Mouse (Mus musculus) gastrocnemius, adult 2 months (tissue): ENCODE measurements at regions not wholly inside any gene's neighbourhood (a gene's known extent, or its start where the extent isn't known, plus 50 kb on each side); places are given as distances from the start of the nearest gene placed in this dataset.

Experiments
- DNase-seq: peaks from one replicate; pipeline ENCODE4 v3.0.0; 2022
- H3K27ac ChIP-seq: fragments of 200-600 bp; 2 replicates; pipeline ENCODE4 v1.8.1; 2022; ENCODE audit warnings: mild to moderate bottlenecking
- H3K4me3 ChIP-seq: fragments of 200-600 bp; 2 replicates; pipeline ENCODE4 v1.8.1; 2022; ENCODE audit warnings: mild to moderate bottlenecking, moderate library complexity
- CTCF ChIP-seq: fragments of 200-600 bp; IDR thresholded peaks from 2 replicates; pipeline ENCODE4 v1.8.1; 2022; ENCODE audit warnings: antibody characterized with exemption, mild to moderate bottlenecking, moderate library complexity
- intact Hi-C: fragments of 180-260 bp; cut with DNase I; formaldehyde crosslinking; loops from one replicate; pipeline ENCODE4 v1.15.1; 2025

DNA sequence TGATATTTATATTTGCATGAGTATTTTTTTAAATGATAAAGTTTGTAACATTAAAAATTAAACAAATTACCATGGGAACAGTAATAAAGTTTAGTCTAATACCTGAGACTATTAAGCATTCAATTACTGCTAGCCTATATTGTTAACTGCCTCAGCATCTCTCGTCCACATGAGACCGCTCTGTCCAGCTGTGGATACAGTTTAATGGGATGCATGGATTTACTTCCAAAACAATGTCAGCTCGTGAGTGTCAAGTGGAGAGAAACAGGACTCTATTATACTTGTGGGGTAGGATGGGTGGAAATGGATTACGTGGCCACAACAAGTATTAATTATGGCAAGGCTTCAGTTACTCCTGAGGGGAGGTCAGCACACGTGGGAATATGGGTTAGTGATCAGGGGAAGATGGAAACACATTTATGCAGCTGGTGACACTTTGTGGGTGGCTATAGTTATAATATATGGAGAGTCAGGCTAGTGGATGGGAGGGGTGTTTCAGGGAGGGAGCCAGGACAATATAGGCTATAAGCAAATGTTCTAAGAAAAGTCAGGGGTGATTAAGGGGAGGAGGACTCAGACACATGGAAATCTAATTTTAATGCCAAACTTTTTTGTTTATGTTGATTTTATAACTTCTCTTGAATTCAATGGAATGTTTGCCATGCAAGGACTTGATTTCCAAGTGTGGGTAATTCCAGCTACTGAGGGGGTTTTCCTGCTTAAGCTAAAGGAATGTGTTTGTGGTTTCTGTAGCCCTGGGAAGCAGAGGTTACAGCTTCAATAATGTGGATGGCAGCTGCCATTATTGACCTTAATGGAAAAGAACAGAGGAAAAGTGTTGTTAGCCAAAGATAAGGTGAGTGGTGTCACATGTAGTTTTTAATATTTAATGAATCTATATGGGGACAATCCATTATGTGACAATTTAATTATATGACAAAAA is 384.0 kb upstream of the Robo2 start:
- TF ChIP-seq CTCF: no peak
- DNase-seq: no peak
- intact Hi-C loops: no loop called here
- no peak overlapping the region for H3K4me3 ChIP-seq
- H3K27ac ChIP-seq: no peak overlapping the region

DNA sequence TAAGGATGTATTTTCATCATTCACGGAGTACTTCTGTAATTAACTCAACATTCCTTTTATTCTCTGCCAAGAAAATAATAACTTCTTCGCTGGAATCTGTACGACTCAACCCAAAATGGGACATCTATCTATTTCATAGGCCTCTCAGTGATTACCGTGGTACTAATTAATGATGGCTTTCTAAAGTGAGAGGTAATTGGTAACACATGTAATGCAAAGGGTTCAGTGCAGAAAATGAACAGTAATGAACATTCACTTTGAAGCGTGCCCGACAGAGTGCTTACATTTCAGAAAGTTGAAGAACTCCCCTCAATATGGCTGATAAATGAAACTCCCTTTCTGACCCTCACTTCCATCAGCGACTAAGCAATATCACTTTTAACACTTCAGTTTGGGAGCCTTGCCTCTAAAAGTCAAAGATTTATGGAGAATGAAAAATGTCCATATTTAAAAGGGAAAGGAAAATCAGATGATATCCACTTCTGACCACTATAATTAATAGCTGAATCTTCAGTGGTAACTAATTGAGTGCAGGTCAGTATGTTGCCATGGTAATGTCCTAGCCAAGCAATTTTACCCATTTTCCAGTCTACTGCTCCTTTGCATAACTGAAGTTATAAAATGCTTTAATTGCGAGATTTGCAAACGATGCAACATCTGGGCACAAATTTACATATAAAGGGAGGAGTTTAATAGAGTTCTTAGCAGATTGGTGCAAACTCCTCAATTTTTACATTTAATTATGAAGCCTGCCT is 373.9 kb upstream of the Robo2 start:
- no peak for DNase-seq
- no peak for TF ChIP-seq CTCF
- H3K4me3 ChIP-seq: no peak overlapping the region
- intact Hi-C loops: no loop called here
- H3K27ac ChIP-seq: no peak overlapping the region

DNA sequence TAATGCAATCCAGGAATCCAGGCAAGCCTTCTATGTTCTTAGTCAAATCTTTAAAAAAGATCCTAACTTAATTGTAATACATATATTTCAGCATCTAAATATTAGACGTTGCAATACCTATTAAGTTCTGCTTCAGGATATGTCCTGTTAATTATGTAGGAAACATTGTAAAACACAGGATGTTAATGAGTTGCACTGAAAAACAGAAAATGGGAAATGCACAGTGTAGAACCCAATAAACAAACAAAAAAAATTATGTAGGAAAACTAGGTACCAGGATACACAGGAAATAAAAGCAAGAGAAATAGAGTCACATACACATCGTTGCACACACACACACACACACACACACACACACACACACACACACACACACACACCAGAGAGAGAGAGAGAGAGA is 368.8 kb upstream of the Robo2 start:
- intact Hi-C loops: no loop called here
- TF ChIP-seq CTCF: no peak
- DNase-seq: no peak
- no peak overlapping the region for H3K27ac ChIP-seq
- H3K4me3 ChIP-seq: no peak overlapping the region

DNA sequence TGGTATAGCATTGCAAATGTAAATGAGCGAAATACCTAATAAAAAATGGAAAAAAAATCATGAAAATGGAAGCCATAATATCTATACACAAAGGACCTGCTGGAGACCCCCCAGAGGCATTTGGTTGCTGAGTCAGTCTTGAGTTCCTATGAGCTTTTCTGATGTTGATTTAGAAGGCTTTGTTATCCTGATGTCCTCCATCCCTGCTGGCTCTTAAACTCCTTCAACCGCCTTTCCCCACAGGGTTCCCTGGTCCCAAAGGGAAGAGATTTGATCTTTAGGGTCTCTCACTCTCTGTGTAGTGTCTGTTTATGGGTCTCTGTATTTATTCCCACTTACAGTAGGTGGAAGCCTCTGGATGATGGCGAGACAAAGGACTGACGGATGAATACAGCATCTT is 356.6 kb upstream of the Robo2 start:
- Histone ChIP-seq H3K4me3 (no peak overlapping the region), H3K27ac (no peak overlapping the region)
- intact Hi-C loops: no loop called here
- TF ChIP-seq CTCF: no peak
- DNase-seq: no peak

DNA sequence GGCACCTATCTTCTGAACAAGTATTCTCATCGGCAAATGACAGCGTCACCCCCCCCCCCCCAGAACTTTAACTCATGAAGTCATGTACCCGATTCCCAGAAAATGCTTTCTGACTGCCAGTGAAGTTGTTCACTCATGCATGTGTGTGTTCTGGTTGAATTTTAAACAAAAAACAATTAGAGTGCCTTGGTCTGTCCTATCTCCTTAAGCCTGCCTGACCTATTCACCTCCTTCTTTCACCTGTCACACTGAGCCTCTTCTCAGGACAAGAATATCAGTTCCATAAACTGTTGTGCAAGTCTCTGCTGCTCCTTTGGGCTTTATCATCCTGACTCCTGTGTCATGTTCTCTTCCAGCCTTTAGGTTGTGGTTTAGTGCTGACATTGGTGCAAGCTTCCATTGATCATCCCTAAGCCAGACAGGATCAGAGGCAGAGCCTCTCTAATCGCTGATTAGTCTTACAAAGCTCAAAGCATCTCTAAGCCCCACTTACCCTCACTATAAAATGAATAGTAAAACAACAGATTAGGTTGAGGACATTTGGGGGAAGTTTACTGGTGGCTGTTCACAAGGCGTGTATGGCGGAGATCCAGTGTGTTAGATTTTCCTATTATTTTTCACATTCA is 345.2 kb upstream of the Robo2 start:
- Histone ChIP-seq H3K4me3 (no peak overlapping the region), H3K27ac (no peak overlapping the region)
- intact Hi-C loops: no loop called here
- DNase-seq: no peak
- TF ChIP-seq CTCF: no peak

DNA sequence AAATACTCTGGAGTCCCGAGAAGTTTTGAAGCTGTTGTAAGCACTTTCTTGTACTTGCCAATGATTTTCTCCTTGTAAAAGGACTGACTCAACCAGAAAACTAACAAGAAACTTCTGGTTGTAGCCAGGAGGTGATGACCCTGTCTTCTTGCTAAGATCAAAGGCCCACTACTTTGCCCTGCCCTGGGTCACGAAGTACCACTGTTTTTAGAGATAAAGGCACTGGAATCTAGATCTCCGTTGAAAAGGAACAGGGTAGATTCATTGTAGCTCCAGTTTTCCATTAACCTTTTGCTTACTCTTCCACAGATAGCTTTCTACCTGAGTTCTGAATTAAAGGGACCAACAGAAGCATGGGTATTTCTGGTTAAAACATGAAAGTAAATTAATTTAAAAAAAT is 339.3 kb upstream of the Robo2 start:
- DNase-seq: no peak
- no peak for TF ChIP-seq CTCF
- Histone ChIP-seq H3K4me3 (no peak overlapping the region), H3K27ac (no peak overlapping the region)
- intact Hi-C loops: no loop called here

DNA sequence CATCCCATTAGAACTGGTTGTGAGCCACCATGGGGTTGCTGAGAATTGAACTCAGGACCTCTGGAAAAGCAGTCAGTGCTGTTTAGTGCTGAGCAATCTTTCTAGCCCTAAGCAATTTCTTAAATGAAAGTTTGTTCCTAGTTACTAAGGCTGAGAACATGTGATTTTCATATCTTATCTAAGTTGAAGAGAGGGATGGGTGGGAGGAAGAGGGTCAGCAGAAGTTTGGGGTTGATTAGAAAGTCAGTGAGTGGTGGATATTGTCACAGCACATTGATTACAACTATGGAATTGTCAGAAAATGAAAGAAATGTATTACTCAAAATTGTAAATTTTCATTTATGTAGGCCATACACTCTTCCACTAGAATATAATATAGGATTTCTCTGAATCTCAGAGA is 337.4 kb upstream of the Robo2 start:
- intact Hi-C loops: no loop called here
- DNase-seq: no peak

DNA sequence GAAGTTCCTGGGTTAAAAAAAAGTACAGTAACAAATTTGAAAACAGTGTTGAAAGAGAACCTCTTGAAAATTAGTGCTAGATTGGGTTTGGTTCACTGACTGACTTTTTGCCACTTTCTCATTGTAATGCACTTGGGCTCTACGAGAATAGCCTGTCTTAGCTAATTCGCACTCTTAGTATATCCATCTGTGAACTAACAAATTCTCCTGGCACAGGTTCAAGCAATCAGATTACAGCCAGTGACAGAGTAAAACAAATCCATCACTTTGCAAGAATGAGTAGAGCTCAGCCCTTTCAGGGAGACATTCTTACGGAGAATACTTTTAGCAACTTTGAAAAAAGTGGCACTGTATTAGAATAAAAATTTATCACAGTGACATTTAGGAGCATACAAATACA is 331.9 kb upstream of the Robo2 start:
- intact Hi-C loops: no loop called here
- Histone ChIP-seq H3K4me3 (no peak overlapping the region), H3K27ac (no peak overlapping the region)
- TF ChIP-seq CTCF: no peak
- DNase-seq: no peak

More for the DNA sequence above, 337.4 kb upstream of the Robo2 start:
- Histone ChIP-seq H3K4me3 (no peak overlapping the region), H3K27ac (no peak overlapping the region)
- no peak for TF ChIP-seq CTCF

DNA sequence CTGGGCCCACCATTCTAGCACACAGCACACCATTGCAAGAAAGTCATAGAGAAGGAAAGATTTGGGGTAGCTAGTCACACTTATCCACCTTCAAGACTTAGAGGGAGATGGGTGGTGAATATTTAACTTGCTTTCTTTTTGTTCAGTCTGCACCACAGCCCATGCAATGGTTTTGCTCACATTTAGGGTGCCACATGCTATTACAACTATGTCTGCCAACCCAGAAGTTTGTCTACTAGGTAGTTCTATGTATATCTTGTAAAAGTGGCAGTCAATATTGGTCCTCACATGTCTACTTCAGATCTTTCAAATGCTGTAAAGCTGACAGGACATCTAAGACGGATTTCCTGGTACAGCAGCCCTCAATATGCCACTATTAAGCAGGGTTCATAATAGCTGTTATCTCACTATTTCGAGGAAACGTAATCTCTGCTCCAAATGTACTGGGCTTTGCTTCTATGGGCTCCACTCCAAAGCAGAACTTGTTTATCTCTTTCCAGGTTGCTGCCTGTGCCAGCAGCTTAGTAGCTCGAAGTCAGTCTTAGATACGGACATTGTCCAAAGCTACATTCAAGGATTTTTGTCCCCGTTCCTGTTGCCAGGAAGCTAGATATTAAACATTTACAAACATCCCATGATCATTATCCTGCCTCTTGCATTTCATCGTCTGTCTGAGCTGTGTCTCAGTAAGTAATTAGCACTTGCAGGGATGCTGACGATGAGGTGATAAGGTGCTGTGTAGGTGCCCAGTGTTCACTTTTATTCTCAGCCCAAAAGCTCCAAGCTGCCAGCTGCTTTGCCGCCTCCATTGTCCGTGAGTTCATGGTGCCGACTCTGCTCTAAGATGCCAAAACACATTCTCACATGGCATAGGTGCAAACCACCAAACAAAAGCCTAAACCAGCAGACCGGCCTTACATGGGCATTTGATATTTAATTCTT is 327.8 kb upstream of the Robo2 start:
- no peak for DNase-seq
- Histone ChIP-seq H3K27ac (no peak overlapping the region), H3K4me3 (no peak overlapping the region)
- no peak for TF ChIP-seq CTCF
- intact Hi-C loops: no loop called here

DNA sequence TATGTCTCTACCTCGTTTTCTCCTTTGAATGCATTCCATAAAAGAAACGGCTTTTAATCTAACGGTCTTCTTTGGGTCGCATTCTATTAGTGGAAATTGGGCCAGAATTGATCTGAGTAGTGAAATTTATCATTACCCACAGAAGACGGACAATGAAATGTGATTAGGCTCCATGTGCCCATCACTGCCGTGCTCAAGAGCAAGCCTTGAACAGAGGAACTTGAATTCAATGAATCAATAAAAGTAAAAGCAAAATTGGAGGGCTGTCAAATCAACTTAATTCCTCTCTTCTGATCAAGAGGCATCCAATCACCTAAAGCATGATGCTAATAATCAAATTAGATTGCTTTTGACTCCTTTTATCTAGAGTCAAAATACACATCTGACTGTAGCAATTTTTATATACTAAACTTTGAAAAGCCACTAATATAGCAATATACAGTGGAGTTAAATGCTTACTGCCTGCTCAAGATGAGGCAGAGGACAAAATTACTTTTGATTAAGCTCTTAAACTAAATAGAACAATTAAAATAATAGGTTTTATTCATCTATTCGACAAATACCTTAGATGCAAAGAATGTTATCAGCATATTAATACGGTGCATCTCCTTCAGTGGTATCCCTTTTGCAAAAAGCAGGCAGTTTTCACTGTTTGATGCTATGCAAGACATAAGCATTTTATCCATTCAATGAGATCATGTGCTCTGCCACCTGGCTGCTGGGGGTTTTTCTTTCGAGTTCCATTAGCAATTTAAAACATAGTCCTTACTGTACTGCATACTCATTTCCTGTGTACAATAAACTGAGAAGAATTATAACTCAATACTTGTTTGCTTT is 321.5 kb upstream of the Robo2 start:
- H3K27ac ChIP-seq: no peak overlapping the region
- intact Hi-C loops: no loop called here
- no peak for DNase-seq
- H3K4me3 ChIP-seq: no peak overlapping the region
- no peak for TF ChIP-seq CTCF

DNA sequence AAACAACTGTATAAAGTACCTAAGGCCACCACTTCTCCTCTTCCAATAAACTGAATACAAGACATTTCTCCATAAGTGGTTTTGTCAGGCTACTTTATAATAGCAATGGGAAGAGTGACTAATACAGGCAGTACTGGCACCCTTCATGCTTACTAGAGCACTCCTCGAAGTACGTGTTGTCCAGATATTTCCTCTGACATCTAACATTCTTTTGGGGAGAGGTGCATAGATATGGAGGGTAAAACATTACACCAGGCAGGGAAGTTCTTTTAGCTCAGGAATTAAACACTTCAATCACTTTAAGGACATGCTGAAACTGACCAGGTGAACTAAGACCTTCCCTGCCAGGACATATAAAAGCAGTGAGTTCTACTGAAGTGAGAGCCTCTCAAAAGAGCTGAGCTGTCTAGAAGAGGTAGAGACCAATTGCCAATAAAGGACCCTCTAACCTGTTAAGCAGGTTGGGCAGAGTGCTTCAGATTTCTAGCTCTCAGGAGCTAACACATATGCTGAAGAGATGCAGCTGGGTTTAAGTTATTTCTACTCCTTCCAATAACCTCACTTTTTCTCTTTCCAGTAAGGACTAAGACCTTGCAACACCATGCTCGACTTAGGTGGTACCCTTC is 318.7 kb upstream of the Robo2 start:
- no peak overlapping the region for H3K4me3 ChIP-seq
- no peak for DNase-seq
- intact Hi-C loops: no loop called here
- no peak overlapping the region for H3K27ac ChIP-seq
- TF ChIP-seq CTCF: no peak
